8 mouse cellular contexts compared by ENCODE assay signal in genomic region chr10:43742085-43743054, GRCm38 (mm10).
DNase-seq lines count a peak whose midpoint lies in the region; ATAC-seq and TF ChIP-seq lines count a peak whose summit lies in the region.

No protein-coding gene starts in this region.

- TF ChIP-seq CTCF in brain, embryonic 14.5 days (IDR thresholded peaks at IDR 0.05; ENCODE audit: borderline replicate concordance, extremely low read depth, insufficient read depth, insufficient read length): no peak
- TF ChIP-seq CTCF in hindbrain, postnatal 0 days (IDR thresholded peaks at IDR 0.05; ENCODE audit: low read depth): no peak
- no peak for TF ChIP-seq CTCF in kidney, adult 2 months (conservative IDR thresholded peaks at IDR 0.05; ENCODE audit: insufficient read depth, insufficient read length, low read depth, low read length)

- peaks cover 27% of the 10 kb centered on the region for H3K4me1 ChIP-seq in heart, embryonic 16.5 days (ENCODE audit: control insufficient read depth, insufficient read depth, low read length)
- H3K4me1 ChIP-seq in hindbrain, postnatal 0 days (ENCODE audit: insufficient read depth, low read length): peaks cover 8% of the 10 kb centered on the region; the same call in 1 of the 2 replicates
- peaks cover 24% of the 10 kb centered on the region for H3K4me1 ChIP-seq in midbrain, embryonic 15.5 days
- H3K4me1 ChIP-seq in kidney, adult 2 months (ENCODE audit: control insufficient read depth, insufficient read depth, low read length): no peaks in the 10 kb centered on the region

- 0 out of 2 replicates have a peak, but pooled peaks have one; percentile 18 for ATAC-seq in heart, embryonic 16.5 days (replicated peaks; ENCODE audit: extremely low read depth, insufficient read depth, low FRiP score)
- ATAC-seq in hindbrain, postnatal 0 days: peak; percentile 43; the same call in 1 of the 2 replicates
- peak; percentile 70 for ATAC-seq in midbrain, embryonic 15.5 days (replicated peaks)

- no peak overlapping the region for H3K27ac ChIP-seq in heart, embryonic 16.5 days (ENCODE audit: low read length)
- H3K27ac ChIP-seq in hindbrain, postnatal 0 days: 0 out of 2 replicates have a peak overlapping the region, but pooled peaks have one; percentile 2
- H3K27ac ChIP-seq in midbrain, embryonic 15.5 days: peak overlapping the region; percentile 60
- no peak overlapping the region for H3K27ac ChIP-seq in kidney, adult 2 months (ENCODE audit: insufficient read depth, low read depth, low read length)

- H3K27me3 ChIP-seq in heart, embryonic 16.5 days (ENCODE audit: control insufficient read depth, insufficient read depth, low read length): no peaks in the 10 kb centered on the region
- H3K27me3 ChIP-seq in hindbrain, postnatal 0 days (ENCODE audit: insufficient read depth, low read length): no peaks in the 10 kb centered on the region
- no peaks in the 10 kb centered on the region for H3K27me3 ChIP-seq in midbrain, embryonic 15.5 days (replicated peaks)
- no peaks in the 10 kb centered on the region for H3K27me3 ChIP-seq in kidney, adult 2 months (replicated peaks; ENCODE audit: control insufficient read depth, insufficient read depth, low read length)

- H3K36me3 ChIP-seq in heart, embryonic 16.5 days (ENCODE audit: control insufficient read depth, insufficient read depth): no peaks in the 10 kb centered on the region
- no peaks in the 10 kb centered on the region for H3K36me3 ChIP-seq in hindbrain, postnatal 0 days (ENCODE audit: insufficient read depth, low read length)
- H3K36me3 ChIP-seq in midbrain, embryonic 15.5 days (replicated peaks): no peaks in the 10 kb centered on the region
- H3K36me3 ChIP-seq in kidney, adult 2 months (ENCODE audit: control insufficient read depth, insufficient read depth, low read length): no peaks in the 10 kb centered on the region

- WGBS in heart, embryonic 16.5 days: 25% methylated on average over 15 of the region's 15 CpGs
- WGBS in hindbrain, postnatal 0 days: 6% methylated on average over 15 of the region's 15 CpGs
- WGBS in midbrain, embryonic 15.5 days: 5% methylated on average over 15 of the region's 15 CpGs
- WGBS in kidney, adult 2 months: 43% methylated on average over 15 of the region's 15 CpGs

- no peak for TF ChIP-seq POLR2A in brain, embryonic 14.5 days (IDR thresholded peaks at IDR 0.05; ENCODE audit: borderline replicate concordance, extremely low read depth, insufficient read depth, insufficient read length, poor library complexity, severe bottlenecking)
- TF ChIP-seq POLR2A in kidney, adult 2 months (IDR thresholded peaks at IDR 0.05; ENCODE audit: low read depth, low read length): no peak

- H3K9me3 ChIP-seq in heart, embryonic 16.5 days (replicated peaks; ENCODE audit: control insufficient read depth, low read length): no peaks in the 10 kb centered on the region
- H3K9me3 ChIP-seq in hindbrain, postnatal 0 days (ENCODE audit: low read length): no peaks in the 10 kb centered on the region
- H3K9me3 ChIP-seq in midbrain, embryonic 15.5 days: no peaks in the 10 kb centered on the region

- peak overlapping the region; percentile 44 for H3K4me2 ChIP-seq in heart, embryonic 16.5 days (ENCODE audit: low read depth, low read length)
- peak overlapping the region; percentile 32; the same call in 1 of the 2 replicates for H3K4me2 ChIP-seq in hindbrain, postnatal 0 days (ENCODE audit: low read depth, low read length)
- H3K4me2 ChIP-seq in midbrain, embryonic 15.5 days: peak overlapping the region; percentile 48

- 0 out of 2 replicates have a peak overlapping the region, but pooled peaks have one; percentile 10 for H3K9ac ChIP-seq in heart, embryonic 16.5 days (ENCODE audit: low read length)
- no peak overlapping the region for H3K9ac ChIP-seq in hindbrain, postnatal 0 days (replicated peaks; ENCODE audit: low read length)
- peak overlapping the region; percentile 28; the same call in 1 of the 2 replicates for H3K9ac ChIP-seq in midbrain, embryonic 15.5 days

- peak overlapping the region; percentile 11; the same call in 1 of the 2 replicates for H3K4me3 ChIP-seq in heart, embryonic 16.5 days (ENCODE audit: low read length)
- no peak overlapping the region for H3K4me3 ChIP-seq in hindbrain, postnatal 0 days (ENCODE audit: low read length)
- H3K4me3 ChIP-seq in midbrain, embryonic 15.5 days: peak overlapping the region; percentile 23
- no peak overlapping the region for H3K4me3 ChIP-seq in kidney, adult 2 months (ENCODE audit: insufficient read depth, low read depth, low read length)

- no peak for DNase-seq in heart, adult 18-20 months
- DNase-seq in brain, embryonic 14.5 days (ENCODE audit: low read depth): peak; percentile 86
- no peak for DNase-seq in hindbrain, postnatal 0 days (ENCODE audit: low spot score)
- no peak for DNase-seq in layer of hippocampus, adult 11-12 months (ENCODE audit: low spot score)
- DNase-seq in kidney, adult 2 months: no peak
- no peak for DNase-seq in kidney, postnatal 14 days

Comparison
In these comparisons a context has a peak if more than half of its experiments do, and no peak if none do; other contexts are left out.
1. ATAC-seq: peak in every context shown above with its lines; median percentile 70 in midbrain, embryonic 15.5 days; 43 in hindbrain, postnatal 0 days; 18 in heart, embryonic 16.5 days.
2. H3K27ac ChIP-seq: peak in hindbrain, postnatal 0 days (single experiment) and midbrain, embryonic 15.5 days (single experiment); none in heart, embryonic 16.5 days (single experiment) and kidney, adult 2 months (single experiment).
3. H3K4me3 ChIP-seq: peak in heart, embryonic 16.5 days (single experiment) and midbrain, embryonic 15.5 days (single experiment); none in hindbrain, postnatal 0 days (single experiment) and kidney, adult 2 months (single experiment).
4. Peak in every context shown above with its lines, with median percentiles within 50 percentile points of each other: H3K4me2 ChIP-seq.